Mouse (Mus musculus): ENCODE measurements at regions not wholly inside any gene's neighbourhood (a gene's known extent, or its start where the extent isn't known, plus 50 kb on each side); places are given as distances from the start of the nearest gene placed in this dataset.

DNA sequence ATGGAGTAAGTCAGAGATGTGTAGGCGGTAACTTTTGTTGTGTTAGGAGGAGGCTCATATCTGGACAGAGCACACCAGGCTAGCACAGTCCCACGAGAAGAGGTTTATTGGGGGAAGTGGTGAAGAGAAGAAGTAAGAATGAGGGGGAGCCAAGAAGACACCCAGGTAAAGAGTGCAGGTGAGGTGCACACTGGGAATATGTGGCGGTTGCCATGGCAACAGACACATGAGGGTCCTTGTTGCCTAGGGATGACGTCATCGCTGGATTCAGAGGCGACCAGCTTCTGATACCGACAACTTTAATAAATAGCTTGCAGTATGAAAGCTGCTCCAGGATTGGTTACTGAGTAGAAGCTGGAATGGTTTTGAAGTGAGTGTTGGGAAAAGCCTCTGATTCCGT, 110.5 kb upstream of the Wdfy3 start:
- no peak for TF ChIP-seq CTCF (IDR thresholded peaks at IDR 0.05; ENCODE audit: low read depth)
- TF ChIP-seq EP300 (IDR thresholded peaks at IDR 0.05; ENCODE audit: low read depth) = no peak

Measured in liver, postnatal 0 days (tissue).